Mouse (Mus musculus): ENCODE measurements around the gene Cd8b1. TPM values are rescaled to one million over a fixed set of nuclear protein-coding genes. Genes with fewer than 3 reads are reported as not detected.

Cd8b1 gene
- 0.18 and 1.6 TPM in 2 replicates for polyA plus RNA-seq (2015; fragmentation: Nextera tagmentation; extraction: Ambion mirVana)

- H3K27me3 ChIP-seq, result no peaks in the 10 kb centered on the region
- ATAC-seq (ENCODE audit: borderline replicate concordance, extremely low read depth, low FRiP score, low TSS enrichment), result no peak
- WGBS, result 71% methylated on average over 7 of the region's 7 CpGs
Measured at GRCm38 (mm10) chr6:71322491-71322921, at the start of gene Cd8b1. TSS of gene Cd8b1 (plus strand) at chr6:71322788.

DNA sequence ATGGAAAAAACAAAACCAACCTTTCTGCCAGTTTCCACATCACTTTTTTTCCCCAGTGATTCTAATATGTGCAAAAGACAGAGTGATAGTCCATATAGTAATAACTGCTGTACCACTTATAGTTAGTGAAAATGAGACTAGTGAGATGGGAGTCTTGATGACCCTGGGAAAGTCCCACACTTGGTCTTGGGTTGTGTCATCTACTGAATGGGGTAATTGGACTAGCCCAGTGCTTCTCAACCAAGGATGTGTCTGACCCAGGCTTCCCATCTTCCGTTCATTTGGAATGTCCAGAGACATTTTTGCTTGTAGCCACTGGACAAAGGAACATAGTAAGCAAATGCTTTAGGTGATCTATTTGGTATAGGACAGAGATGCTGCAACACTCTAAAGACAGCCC is 48.9 kb upstream of the Cd8b1 start:
- no peak overlapping the region for H3K27ac ChIP-seq
- H3K4me2 ChIP-seq, result no peak overlapping the region
- no peaks in the 10 kb centered on the region for H3K27me3 ChIP-seq
- no peak overlapping the region for H3K4me3 ChIP-seq
- peaks cover 13% of the 10 kb centered on the region for H3K4me1 ChIP-seq
- H3K9ac ChIP-seq, result no peak overlapping the region
- 89% methylated on average over 1 of the region's 1 CpGs for WGBS
- no peaks in the 10 kb centered on the region for H3K9me3 ChIP-seq
- no peak for ATAC-seq (ENCODE audit: borderline replicate concordance, extremely low read depth, low FRiP score, low TSS enrichment)
- no peaks in the 10 kb centered on the region for H3K36me3 ChIP-seq

More at GRCm38 (mm10) chr6:71322491-71322921, at the start of gene Cd8b1:
- Histone ChIP-seq H3K4me2 (no peak within 1 kb of the TSS), H3K9ac (no peak within 1 kb of the TSS), H3K36me3 (no peaks in the 10 kb centered on the region), H3K4me3 (no peak within 1 kb of the TSS), H3K27ac (no peak within 1 kb of the TSS), H3K4me1 (no peaks in the 10 kb centered on the region), H3K9me3 (no peaks in the 10 kb centered on the region)

DNA sequence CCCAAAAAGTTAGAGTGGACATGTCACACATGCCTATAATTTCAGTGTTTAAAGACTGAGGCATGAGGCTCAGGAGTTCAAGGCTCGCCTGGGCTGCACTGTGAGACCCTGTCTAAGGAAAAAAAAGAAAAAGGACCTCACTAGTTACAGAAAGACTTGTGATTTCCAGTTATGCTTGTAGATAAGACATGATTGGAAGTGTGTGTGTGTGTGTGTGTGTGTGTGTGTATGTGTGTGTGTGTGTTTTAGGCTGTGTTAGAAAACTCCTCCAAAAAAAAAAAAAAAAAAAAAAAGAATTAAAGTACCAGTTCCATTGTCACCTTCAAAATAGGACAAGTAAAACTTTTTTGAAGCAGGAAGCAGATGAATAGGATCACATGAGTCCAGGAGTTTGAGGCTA is 48.0 kb upstream of the Cd8b1 start:
- Histone ChIP-seq H3K9ac (no peak overlapping the region), H3K4me3 (no peak overlapping the region), H3K27ac (no peak overlapping the region), H3K27me3 (no peaks in the 10 kb centered on the region), H3K4me1 (peaks cover 13% of the 10 kb centered on the region), H3K36me3 (no peaks in the 10 kb centered on the region), H3K4me2 (no peak overlapping the region), H3K9me3 (no peaks in the 10 kb centered on the region)
- ATAC-seq (ENCODE audit: borderline replicate concordance, extremely low read depth, low FRiP score, low TSS enrichment), result no peak
- 93% methylated on average over 1 of the region's 1 CpGs for WGBS

DNA sequence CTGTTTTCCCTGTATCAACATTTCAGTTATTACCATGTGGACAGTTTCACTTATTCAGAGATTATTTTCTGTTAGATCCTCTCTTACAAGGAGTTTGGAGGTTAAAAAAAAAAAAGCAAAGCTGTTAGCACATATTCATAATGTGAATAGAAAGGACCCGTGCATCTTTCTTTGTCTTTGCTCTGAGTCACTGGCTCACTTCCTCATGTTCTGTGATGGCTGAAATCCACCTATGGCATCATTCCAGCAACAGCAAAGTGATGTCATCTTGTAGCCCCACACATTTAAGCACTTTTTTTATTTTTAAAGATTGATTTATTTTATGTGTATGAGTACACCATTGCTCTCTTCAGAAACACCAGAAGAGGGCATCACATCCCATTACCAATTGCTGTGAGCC is 43.2 kb upstream of the Cd8b1 start:
- Histone ChIP-seq H3K27ac (no peak overlapping the region), H3K4me2 (no peak overlapping the region), H3K4me1 (no peaks in the 10 kb centered on the region), H3K9me3 (no peaks in the 10 kb centered on the region), H3K9ac (no peak overlapping the region), H3K36me3 (peaks cover 4% of the 10 kb centered on the region; the same call in 1 of the 2 replicates), H3K4me3 (no peak overlapping the region), H3K27me3 (no peaks in the 10 kb centered on the region)
- no peak for ATAC-seq (ENCODE audit: borderline replicate concordance, extremely low read depth, low FRiP score, low TSS enrichment)
- 52% methylated on average over 1 of the region's 1 CpGs for WGBS

GRCm38 (mm10) chr6:71293509-71293908 is 29.1 kb upstream of the Cd8b1 start:
- no peak overlapping the region for H3K9ac ChIP-seq
- no peak overlapping the region for H3K27ac ChIP-seq
- H3K4me2 ChIP-seq, result no peak overlapping the region
- H3K27me3 ChIP-seq, result no peaks in the 10 kb centered on the region
- WGBS, result 79% methylated on average over 14 of the region's 14 CpGs
- no peaks in the 10 kb centered on the region for H3K4me1 ChIP-seq
- no peak for ATAC-seq (ENCODE audit: borderline replicate concordance, extremely low read depth, low FRiP score, low TSS enrichment)
- no peaks in the 10 kb centered on the region for H3K36me3 ChIP-seq
- H3K9me3 ChIP-seq, result no peaks in the 10 kb centered on the region
- H3K4me3 ChIP-seq, result no peak overlapping the region

DNA sequence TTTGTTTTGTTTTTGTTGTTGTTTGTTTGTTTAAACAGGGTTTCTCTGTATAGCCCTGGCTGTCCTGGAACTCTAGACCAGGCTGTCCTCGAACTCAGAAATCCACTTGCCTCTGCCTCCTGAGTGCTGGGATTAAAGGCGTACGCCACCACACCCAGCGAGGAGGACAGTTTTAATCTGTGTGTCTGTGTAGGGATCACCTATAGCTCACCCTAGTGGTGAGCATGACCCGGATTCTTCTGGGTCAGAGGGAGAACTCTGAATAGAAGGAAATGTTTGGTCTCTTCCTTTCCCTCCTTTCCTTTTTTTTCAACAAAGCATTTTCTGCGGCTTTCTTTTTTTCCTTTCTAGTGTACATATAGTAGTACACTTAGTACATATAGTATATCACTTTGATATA is 27.3 kb upstream of the Cd8b1 start:
- H3K36me3 ChIP-seq, result no peaks in the 10 kb centered on the region
- no peaks in the 10 kb centered on the region for H3K27me3 ChIP-seq
- H3K4me3 ChIP-seq, result no peak overlapping the region
- no peaks in the 10 kb centered on the region for H3K4me1 ChIP-seq
- no peak overlapping the region for H3K4me2 ChIP-seq
- WGBS, result 60% methylated on average over 6 of the region's 6 CpGs
- ATAC-seq (ENCODE audit: borderline replicate concordance, extremely low read depth, low FRiP score, low TSS enrichment), result no peak
- no peak overlapping the region for H3K9ac ChIP-seq
- H3K27ac ChIP-seq, result no peak overlapping the region
- H3K9me3 ChIP-seq, result no peaks in the 10 kb centered on the region

DNA sequence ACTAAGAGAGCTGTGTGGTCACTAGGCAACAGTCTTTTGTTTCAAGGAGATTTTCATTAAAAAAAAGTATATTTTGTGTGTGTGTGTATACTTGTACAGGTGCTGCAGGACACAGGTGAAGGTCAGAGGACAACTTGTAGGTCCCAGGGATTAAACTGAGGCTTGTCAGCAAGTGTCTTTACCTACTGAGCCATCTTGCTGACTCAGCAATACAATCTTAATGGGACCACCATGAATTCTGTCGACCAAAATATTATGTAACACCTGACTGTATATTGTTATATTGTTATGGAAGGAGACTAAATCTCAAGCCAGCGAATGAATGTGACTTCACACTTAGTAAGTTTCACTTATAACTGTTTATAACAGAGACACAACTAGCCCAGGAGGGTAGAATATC is 24.5 kb upstream of the Cd8b1 start:
- Histone ChIP-seq H3K27ac (no peak overlapping the region), H3K4me2 (no peak overlapping the region), H3K9me3 (no peaks in the 10 kb centered on the region), H3K27me3 (no peaks in the 10 kb centered on the region), H3K4me3 (no peak overlapping the region), H3K9ac (no peak overlapping the region), H3K4me1 (no peaks in the 10 kb centered on the region), H3K36me3 (no peaks in the 10 kb centered on the region)
- ATAC-seq (ENCODE audit: borderline replicate concordance, extremely low read depth, low FRiP score, low TSS enrichment), result no peak
- 54% methylated on average over 2 of the region's 2 CpGs for WGBS

DNA sequence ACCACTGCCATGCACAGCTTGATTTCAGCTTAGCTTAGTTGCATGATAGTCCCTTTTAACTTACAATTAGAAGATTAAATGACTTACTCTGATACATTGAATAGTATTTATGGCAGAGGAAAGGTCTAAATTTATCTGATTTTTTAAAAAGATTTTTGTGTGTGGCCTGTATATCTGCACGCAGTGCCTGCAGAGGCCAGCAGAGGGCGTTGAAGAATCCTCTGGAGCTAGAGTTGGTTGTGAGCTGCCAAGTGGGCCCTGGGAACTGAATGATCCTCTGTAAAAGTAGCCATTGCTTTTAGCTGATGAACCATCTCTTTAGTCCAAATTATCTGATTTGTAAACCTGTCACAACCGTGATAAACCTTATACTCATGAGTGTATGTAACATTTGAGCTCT is 23.8 kb upstream of the Cd8b1 start:
- Histone ChIP-seq H3K36me3 (no peaks in the 10 kb centered on the region), H3K4me3 (no peak overlapping the region), H3K9me3 (no peaks in the 10 kb centered on the region), H3K27ac (no peak overlapping the region), H3K9ac (no peak overlapping the region), H3K4me2 (no peak overlapping the region), H3K4me1 (no peaks in the 10 kb centered on the region), H3K27me3 (no peaks in the 10 kb centered on the region)
- no peak for ATAC-seq (ENCODE audit: borderline replicate concordance, extremely low read depth, low FRiP score, low TSS enrichment)
- WGBS, result 40% methylated on average over 3 of the region's 3 CpGs

- Histone ChIP-seq H3K27ac (no peak overlapping the region), H3K9ac (no peak overlapping the region), H3K27me3 (no peaks in the 10 kb centered on the region), H3K4me3 (no peak overlapping the region), H3K9me3 (no peaks in the 10 kb centered on the region), H3K4me2 (no peak overlapping the region), H3K4me1 (no peaks in the 10 kb centered on the region), H3K36me3 (no peaks in the 10 kb centered on the region)
- no peak for ATAC-seq (ENCODE audit: borderline replicate concordance, extremely low read depth, low FRiP score, low TSS enrichment)
- 54% methylated on average over 6 of the region's 6 CpGs for WGBS
Measured at GRCm38 (mm10) chr6:71302097-71302731, 20.4 kb upstream of the Cd8b1 start.

DNA sequence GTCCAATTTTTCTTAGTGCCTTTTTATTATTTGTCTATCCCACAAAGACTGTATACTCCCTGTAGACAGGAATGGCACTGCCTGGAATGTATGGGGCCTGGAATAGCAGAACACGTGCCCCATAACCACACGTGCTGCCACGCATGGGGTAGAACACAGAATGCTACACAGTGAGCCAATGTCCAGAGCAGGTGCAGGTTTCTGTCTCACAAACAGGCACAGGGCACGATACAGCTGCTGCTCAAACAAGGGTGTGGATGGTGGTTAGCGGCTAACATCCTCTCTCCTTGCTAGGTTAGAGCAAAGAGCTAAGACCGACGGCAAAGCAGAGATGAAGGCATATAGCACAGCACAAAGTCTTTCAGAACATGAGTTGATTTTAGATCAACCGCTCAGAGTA is 15.1 kb upstream of the Cd8b1 start:
- WGBS, result 87% methylated on average over 8 of the region's 8 CpGs
- H3K27ac ChIP-seq, result no peak overlapping the region
- H3K4me2 ChIP-seq, result no peak overlapping the region
- ATAC-seq (ENCODE audit: borderline replicate concordance, extremely low read depth, low FRiP score, low TSS enrichment), result no peak
- H3K36me3 ChIP-seq, result no peaks in the 10 kb centered on the region
- no peak overlapping the region for H3K9ac ChIP-seq
- H3K27me3 ChIP-seq, result no peaks in the 10 kb centered on the region
- H3K4me3 ChIP-seq, result no peak overlapping the region
- no peaks in the 10 kb centered on the region for H3K4me1 ChIP-seq
- no peaks in the 10 kb centered on the region for H3K9me3 ChIP-seq

- Histone ChIP-seq H3K4me1 (no peaks in the 10 kb centered on the region), H3K27me3 (no peaks in the 10 kb centered on the region), H3K9ac (no peak within 1 kb of the TSS), H3K4me2 (no peak within 1 kb of the TSS), H3K9me3 (no peaks in the 10 kb centered on the region), H3K4me3 (no peak within 1 kb of the TSS), H3K27ac (no peak within 1 kb of the TSS), H3K36me3 (no peaks in the 10 kb centered on the region)
- 57% methylated on average over 3 of the region's 3 CpGs for WGBS
- no peak for ATAC-seq (ENCODE audit: borderline replicate concordance, extremely low read depth, low FRiP score, low TSS enrichment)
Measured at GRCm38 (mm10) chr6:71321826-71322283, 733 bp upstream of the Cd8b1 start, which contains the start of gene Smyd1. TSS of gene Smyd1 (minus strand) at chr6:71322233.

DNA sequence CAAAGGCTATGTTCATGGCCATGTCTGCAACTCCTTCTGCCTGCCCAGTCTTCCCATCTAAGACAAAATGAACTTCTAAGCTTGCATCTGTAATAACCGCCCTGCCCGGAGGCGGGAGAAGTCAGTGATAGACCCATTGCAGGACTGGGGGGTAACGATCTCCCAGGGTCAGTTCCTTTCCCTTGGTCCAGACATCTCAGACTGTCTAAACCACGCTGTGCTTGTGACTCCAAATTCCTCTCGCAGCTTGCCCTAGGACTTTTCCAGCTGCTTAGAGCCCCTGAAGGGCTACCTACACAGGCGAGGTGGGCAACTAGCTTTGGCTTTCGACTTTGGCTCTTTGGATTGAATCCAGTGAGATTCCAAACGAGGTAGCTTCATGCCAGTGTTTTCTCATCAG is 2.2 kb downstream of the Cd8b1 start:
- Histone ChIP-seq H3K4me3 (no peak overlapping the region), H3K27me3 (no peaks in the 10 kb centered on the region), H3K9ac (no peak overlapping the region), H3K27ac (no peak overlapping the region), H3K4me2 (no peak overlapping the region), H3K4me1 (no peaks in the 10 kb centered on the region), H3K36me3 (no peaks in the 10 kb centered on the region), H3K9me3 (no peaks in the 10 kb centered on the region)
- ATAC-seq (ENCODE audit: borderline replicate concordance, extremely low read depth, low FRiP score, low TSS enrichment), result no peak
- WGBS, result 85% methylated on average over 9 of the region's 9 CpGs

DNA sequence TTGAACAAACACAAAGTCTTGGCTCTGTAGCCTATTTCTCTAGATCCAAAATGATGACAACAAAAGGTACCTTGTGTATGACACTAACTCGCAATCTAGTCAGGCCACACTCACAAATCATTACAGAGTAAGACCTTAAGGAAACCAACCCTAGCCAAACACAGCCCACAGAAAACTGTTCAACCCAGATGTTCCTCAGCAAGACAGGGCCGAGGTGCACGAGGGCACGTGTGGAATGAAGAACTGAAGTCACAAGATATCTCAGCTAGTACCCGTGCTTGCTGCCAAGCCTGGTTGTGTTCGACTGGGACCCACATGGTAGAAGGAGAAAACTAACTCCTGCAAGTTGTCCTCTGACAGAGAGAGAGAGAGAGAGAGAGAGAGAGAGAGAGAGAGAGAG is 7.3 kb downstream of the Cd8b1 start:
- Histone ChIP-seq H3K9me3 (no peaks in the 10 kb centered on the region), H3K4me2 (no peak overlapping the region), H3K9ac (no peak overlapping the region), H3K27me3 (no peaks in the 10 kb centered on the region), H3K4me1 (no peaks in the 10 kb centered on the region), H3K4me3 (no peak overlapping the region), H3K36me3 (no peaks in the 10 kb centered on the region), H3K27ac (no peak overlapping the region)
- WGBS, result 82% methylated on average over 6 of the region's 6 CpGs
- ATAC-seq (ENCODE audit: borderline replicate concordance, extremely low read depth, low FRiP score, low TSS enrichment), result no peak

Measured in lung, embryonic 15.5 days (tissue).